18 mouse cellular contexts compared by ENCODE assay signal in the genomic region with DNA sequence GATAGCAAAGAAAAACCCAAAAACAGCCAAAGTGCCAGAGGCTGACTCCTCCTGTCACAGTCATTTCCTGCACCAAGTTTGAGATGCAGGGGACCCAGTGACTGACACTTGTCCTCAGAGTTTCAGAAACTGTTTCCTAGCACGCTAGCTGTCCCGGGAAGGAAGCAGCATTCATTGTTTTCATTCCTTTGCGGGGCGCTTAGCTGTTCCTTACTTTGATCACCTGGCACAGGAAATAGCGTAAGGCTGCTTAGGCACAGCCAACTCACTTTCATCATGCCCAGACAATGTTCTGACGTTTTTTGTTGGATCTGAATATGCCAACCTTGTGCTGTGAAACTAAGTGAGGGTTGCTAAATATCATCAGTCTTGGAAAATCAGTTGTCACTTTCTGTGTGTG. TPM values are rescaled to one million over a fixed set of nuclear protein-coding genes. Genes with fewer than 3 reads are reported as not detected.
"Had no signal": no experiment of that assay in that cellular context is flagged by ENCODE, and none has a peak within 500 bp of the region (broad histone marks: within the 10 kb centered on the region; RNA-seq: fewer than 3 reads in every experiment).

No protein-coding gene starts in this region.

- DNase-seq: kidney, postnatal 25 days; liver, embryonic 13.5 days; liver, postnatal 0 days; lung, postnatal 14 days; right cerebral cortex, adult 18-20 months; right cerebral cortex, postnatal 25 days; thymus, postnatal 14 days had no signal

- H3K4me2 ChIP-seq: limb, embryonic 15.5 days; liver, embryonic 13.5 days; lung, embryonic 15.5 days; midbrain, embryonic 11.5 days had no signal

- H3K9ac ChIP-seq: limb, embryonic 15.5 days; liver, embryonic 13.5 days; liver, postnatal 0 days; lung, embryonic 15.5 days had no signal

- H3K4me1 ChIP-seq: limb, embryonic 15.5 days; liver, embryonic 13.5 days; lung, embryonic 15.5 days; megakaryocyte, embryonic 14.5 days had no signal

- H3K36me3 ChIP-seq: limb, embryonic 15.5 days; liver, embryonic 13.5 days; lung, embryonic 15.5 days had no signal

- ATAC-seq: liver, postnatal 0 days; midbrain, embryonic 16.5 days had no signal

- H3K27ac ChIP-seq: left cerebral cortex, adult 2 months; limb, embryonic 15.5 days; liver, embryonic 13.5 days; lung, embryonic 15.5 days; macrophage; stomach, postnatal 0 days had no signal

- H3K4me3 ChIP-seq: left cerebral cortex, adult 2 months; limb, embryonic 15.5 days; liver, embryonic 13.5 days; lung, embryonic 15.5 days; megakaryocyte, embryonic 14.5 days had no signal

- H3K9me3 ChIP-seq: limb, embryonic 15.5 days; liver, embryonic 13.5 days; lung, embryonic 15.5 days; megakaryocyte, embryonic 14.5 days had no signal

- H3K27me3 ChIP-seq: limb, embryonic 15.5 days; liver, embryonic 13.5 days; lung, embryonic 15.5 days had no signal

RNA-seq across cellular contexts. Expression of gene Xcl1, which starts 46.8 kb away (rescaled TPM):
- polyA plus RNA-seq: kidney, embryonic 16.5 days; limb, embryonic 11.5 days; limb, embryonic 15.5 days; liver, embryonic 13.5 days; macrophage; midbrain, embryonic 11.5 days; midbrain, embryonic 16.5 days; neural tube, embryonic 14.5 days had no signal
